Mouse (Mus musculus) embryonic facial prominence, embryonic 12.5 days (tissue): ENCODE data around the gene Trp73. TPM values are rescaled to one million over a fixed set of nuclear protein-coding genes. Genes with fewer than 3 reads are reported as not detected.

ENCODE experiments used
- ATAC-seq: fragments of 200-750 bp; cut with Nextera tagmentation; 2 replicates; pipeline ENCODE4 v1.8.0; 2017; ENCODE audit not compliant: insufficient number of reproducible peaks, insufficient read depth, low FRiP score, low TSS enrichment
- H3K27ac ChIP-seq: fragments of 300-500 bp; sonication (generic); 2 replicates; pipeline ENCODE4 v1.5.1; 2016; ENCODE audit warnings: mild to moderate bottlenecking
- H3K27me3 ChIP-seq: fragments of 300-500 bp; sonication (generic); 2 replicates; pipeline ENCODE4 v1.6.1; 2016; ENCODE audit warnings: mild to moderate bottlenecking, moderate library complexity
- H3K36me3 ChIP-seq: fragments of 300-500 bp; sonication (generic); 2 replicates; pipeline ENCODE4 v1.6.1; 2016; ENCODE audit warnings: mild to moderate bottlenecking
- H3K4me1 ChIP-seq: fragments of 300-500 bp; sonication (generic); 2 replicates; pipeline ENCODE4 v1.6.1; 2016
- H3K4me2 ChIP-seq: fragments of 300-500 bp; sonication (generic); replicated peaks from 2 replicates; pipeline ENCODE4 v1.6.1; 2016; ENCODE audit warnings: mild to moderate bottlenecking, moderate library complexity
- H3K4me3 ChIP-seq: fragments of 300-500 bp; sonication (generic); 2 replicates; pipeline ENCODE4 v1.5.1; 2016; ENCODE audit warnings: mild to moderate bottlenecking
- H3K9ac ChIP-seq: fragments of 300-500 bp; sonication (generic); 2 replicates; pipeline ENCODE4 v1.6.1; 2016; ENCODE audit warnings: mild to moderate bottlenecking, moderate library complexity
- H3K9me3 ChIP-seq: fragments of 300-500 bp; sonication (generic); 2 replicates; pipeline ENCODE4 v1.6.1; 2016; ENCODE audit warnings: mild to moderate bottlenecking, moderate library complexity
- WGBS: fragments of 180-500 bp; shearing (Covaris S2); methylation state at CpG from one replicate; pipeline ENCODE4 v1.1.7; 2016; 5-methylcytosine and 5-hydroxymethylcytosine counted together
- polyA plus RNA-seq: library from polyadenylated mRNA; unstranded; fragments of >200 nt; fragmentation: Nextera tagmentation; extraction: Ambion mirVana; gene quantifications from 2 replicates; pipeline ENCODE4 v1.2.1, GENCODE M21; 2016

Trp73 gene
- polyA plus RNA-seq, 1 experiment from 2014 or later = 1.5 TPM

- Histone ChIP-seq H3K36me3 (no peaks in the 10 kb centered on the region), H3K9me3 (no peaks in the 10 kb centered on the region), H3K9ac (no peak overlapping the region), H3K27me3 (peaks cover 20% of the 10 kb centered on the region), H3K27ac (no peak overlapping the region), H3K4me1 (peaks cover 21% of the 10 kb centered on the region), H3K4me2 (no peak overlapping the region), H3K4me3 (no peak overlapping the region)
- no peak for ATAC-seq
- WGBS = 23% methylated on average over 5 of the region's 5 CpGs
Observed at GRCm38 (mm10) chr4:154167053-154167452, 27.0 kb upstream of the Trp73 start.

GRCm38 (mm10) chr4:154163296-154163695 lies 23.3 kb upstream of the Trp73 start:
- Histone ChIP-seq H3K4me3 (no peak overlapping the region), H3K27me3 (0 out of 2 replicates have a peak, but pooled peaks cover under 1% of the 10 kb centered on the region)
- ATAC-seq = no peak

GRCm38 (mm10) chr4:154160538-154161390 lies 20.8 kb upstream of the Trp73 start, which contains the start of gene Tprgl:
Gene Tprgl (minus strand): TSS chr4:154160666.
- Histone ChIP-seq H3K9ac (peak within 1 kb of the TSS; percentile 71), H3K9me3 (no peaks in the 10 kb centered on the region), H3K27ac (peak within 1 kb of the TSS; percentile 75; the same call in 1 of the 2 replicates), H3K4me1 (peaks cover 16% of the 10 kb centered on the region), H3K27me3 (no peaks in the 10 kb centered on the region), H3K36me3 (peaks cover 30% of the 10 kb centered on the region), H3K4me2 (peak within 1 kb of the TSS; percentile 84), H3K4me3 (peak within 1 kb of the TSS; percentile 88)
- WGBS = 1% methylated on average over 67 of the region's 75 CpGs
- ATAC-seq = peak; percentile 93

More at GRCm38 (mm10) chr4:154163296-154163695, 23.3 kb upstream of the Trp73 start:
- Histone ChIP-seq H3K4me1 (peaks cover 16% of the 10 kb centered on the region), H3K4me2 (no peak overlapping the region), H3K9me3 (no peaks in the 10 kb centered on the region), H3K36me3 (peaks cover 6% of the 10 kb centered on the region), H3K27ac (no peak overlapping the region), H3K9ac (no peak overlapping the region)
- 15% methylated on average over 7 of the region's 7 CpGs for WGBS

GRCm38 (mm10) chr4:154159961-154160537 lies 20.0 kb upstream of the Trp73 start:
- ATAC-seq = peak; percentile 38
- Histone ChIP-seq H3K9ac (peak overlapping the region; percentile 71), H3K4me2 (peak overlapping the region; percentile 79), H3K27ac (peak overlapping the region; percentile 75; the same call in 1 of the 2 replicates), H3K4me3 (peak overlapping the region; percentile 88), H3K4me1 (peaks cover 16% of the 10 kb centered on the region), H3K36me3 (peaks cover 37% of the 10 kb centered on the region), H3K9me3 (no peaks in the 10 kb centered on the region), H3K27me3 (no peaks in the 10 kb centered on the region)
- WGBS = 2% methylated on average over 44 of the region's 47 CpGs

GRCm38 (mm10) chr4:154159002-154159401 lies 19.0 kb upstream of the Trp73 start:
- no peak for ATAC-seq
- Histone ChIP-seq H3K4me3 (no peak overlapping the region), H3K27ac (no peak overlapping the region), H3K27me3 (no peaks in the 10 kb centered on the region), H3K4me1 (peaks cover 16% of the 10 kb centered on the region), H3K36me3 (peaks cover 46% of the 10 kb centered on the region), H3K4me2 (peak overlapping the region; percentile 79; the same call in 1 of the 2 replicates), H3K9me3 (no peaks in the 10 kb centered on the region), H3K9ac (no peak overlapping the region)
- WGBS = 20% methylated on average over 6 of the region's 6 CpGs

GRCm38 (mm10) chr4:154157970-154158662 lies 18.1 kb upstream of the Trp73 start:
- no peak overlapping the region for H3K9ac ChIP-seq
- H3K4me2 ChIP-seq = no peak overlapping the region
- no peaks in the 10 kb centered on the region for H3K27me3 ChIP-seq
- WGBS = 94% methylated on average over 14 of the region's 14 CpGs
- no peak for ATAC-seq
- no peak overlapping the region for H3K27ac ChIP-seq
- peaks cover 16% of the 10 kb centered on the region for H3K4me1 ChIP-seq
- no peaks in the 10 kb centered on the region for H3K9me3 ChIP-seq
- H3K36me3 ChIP-seq = peaks cover 50% of the 10 kb centered on the region
- H3K4me3 ChIP-seq = no peak overlapping the region

- Histone ChIP-seq H3K4me1 (peaks cover 9% of the 10 kb centered on the region), H3K36me3 (peaks cover 69% of the 10 kb centered on the region), H3K4me3 (no peak overlapping the region), H3K27ac (no peak overlapping the region), H3K4me2 (no peak overlapping the region), H3K9me3 (no peaks in the 10 kb centered on the region), H3K27me3 (no peaks in the 10 kb centered on the region), H3K9ac (no peak overlapping the region)
- 88% methylated on average over 7 of the region's 7 CpGs for WGBS
- no peak for ATAC-seq
Observed at GRCm38 (mm10) chr4:154156050-154156449, 16.0 kb upstream of the Trp73 start.

- Histone ChIP-seq H3K27ac (no peak overlapping the region), H3K4me3 (no peak overlapping the region), H3K9me3 (no peaks in the 10 kb centered on the region), H3K9ac (no peak overlapping the region), H3K4me1 (peaks cover under 1% of the 10 kb centered on the region; the same call in 1 of the 2 replicates), H3K27me3 (no peaks in the 10 kb centered on the region), H3K36me3 (peaks cover 86% of the 10 kb centered on the region), H3K4me2 (no peak overlapping the region)
- no peak for ATAC-seq
- WGBS = 65% methylated on average over 11 of the region's 11 CpGs
Observed at GRCm38 (mm10) chr4:154154104-154154503, 14.1 kb upstream of the Trp73 start.

GRCm38 (mm10) chr4:154146342-154146741 lies 6.3 kb upstream of the Trp73 start:
- Histone ChIP-seq H3K4me1 (peaks cover 8% of the 10 kb centered on the region), H3K27me3 (peaks cover 6% of the 10 kb centered on the region), H3K27ac (no peak overlapping the region), H3K36me3 (peaks cover 50% of the 10 kb centered on the region), H3K9me3 (no peaks in the 10 kb centered on the region), H3K4me3 (no peak overlapping the region), H3K9ac (no peak overlapping the region), H3K4me2 (no peak overlapping the region)
- 84% methylated on average over 10 of the region's 10 CpGs for WGBS
- no peak for ATAC-seq

- WGBS = 83% methylated on average over 3 of the region's 3 CpGs
- H3K4me1 ChIP-seq = peaks cover 22% of the 10 kb centered on the region
- peaks cover 23% of the 10 kb centered on the region for H3K27me3 ChIP-seq
- H3K27ac ChIP-seq = no peak overlapping the region
- H3K4me3 ChIP-seq = no peak overlapping the region
- no peak overlapping the region for H3K9ac ChIP-seq
- H3K9me3 ChIP-seq = no peaks in the 10 kb centered on the region
- no peak for ATAC-seq
- H3K36me3 ChIP-seq = peaks cover 36% of the 10 kb centered on the region
- no peak overlapping the region for H3K4me2 ChIP-seq
Observed at GRCm38 (mm10) chr4:154144712-154145111, 4.7 kb upstream of the Trp73 start.

GRCm38 (mm10) chr4:154142211-154143040 lies 2.4 kb upstream of the Trp73 start, which contains the start of gene Wrap73:
Gene Wrap73 (plus strand): TSS chr4:154142372.
- peak within 1 kb of the TSS; percentile 76 for H3K4me3 ChIP-seq
- peaks cover 26% of the 10 kb centered on the region for H3K4me1 ChIP-seq
- H3K9ac ChIP-seq = peak within 1 kb of the TSS; percentile 84
- H3K27ac ChIP-seq = peak within 1 kb of the TSS; percentile 81; the same call in 1 of the 2 replicates
- 3% methylated on average over 48 of the region's 49 CpGs for WGBS
- peaks cover 46% of the 10 kb centered on the region for H3K27me3 ChIP-seq
- H3K36me3 ChIP-seq = peaks cover 17% of the 10 kb centered on the region
- H3K9me3 ChIP-seq = no peaks in the 10 kb centered on the region
- peak within 1 kb of the TSS; percentile 88 for H3K4me2 ChIP-seq
- peak; percentile 90 for ATAC-seq
